ENCODE assay signal across 14 mouse cellular contexts in genomic region chr1:190422874-190423273, GRCm38 (mm10).
A peak's percentile ranks its signal among the peaks of the same experiment; 100 is the strongest.
DNase-seq lines count a peak whose midpoint lies in the region; ATAC-seq and TF ChIP-seq lines count a peak whose summit lies in the region.
"Had no signal": no experiment of that assay in that cellular context is flagged by ENCODE, and none has a peak within 500 bp of the region (broad histone marks: within the 10 kb centered on the region; RNA-seq: fewer than 3 reads in every experiment).

No protein-coding gene starts in this region.

- no peak overlapping the region for H3K9ac ChIP-seq in forebrain, embryonic 12.5 days
- no peak overlapping the region for H3K9ac ChIP-seq in kidney, embryonic 16.5 days (replicated peaks; ENCODE audit: low read length)
- H3K9ac ChIP-seq: stomach, embryonic 15.5 days had no signal

- H3K27ac ChIP-seq in forebrain, embryonic 12.5 days = no peak overlapping the region
- H3K27ac ChIP-seq in forebrain, embryonic 10.5 days = no peak overlapping the region
- no peak overlapping the region for H3K27ac ChIP-seq in kidney, embryonic 16.5 days (ENCODE audit: low read length)
- H3K27ac ChIP-seq: layer of hippocampus, adult 2 months; stomach, embryonic 15.5 days had no signal

- TF ChIP-seq CTCF in lung, adult 2 months (IDR thresholded peaks at IDR 0.05; ENCODE audit: insufficient read depth, low read length) = no peak

- H3K27me3 ChIP-seq in forebrain, embryonic 12.5 days = peaks cover 21% of the 10 kb centered on the region
- H3K27me3 ChIP-seq in forebrain, embryonic 10.5 days (ENCODE audit: poor library complexity, severe bottlenecking) = no peaks in the 10 kb centered on the region; the same call in 1 of the 2 replicates
- H3K27me3 ChIP-seq in kidney, embryonic 16.5 days (ENCODE audit: insufficient read depth, low read length) = no peaks in the 10 kb centered on the region
- H3K27me3 ChIP-seq: stomach, embryonic 15.5 days had no signal

- WGBS in forebrain, embryonic 12.5 days = 66% methylated on average over 9 of the region's 9 CpGs
- 89% methylated on average over 9 of the region's 9 CpGs for WGBS in forebrain, embryonic 10.5 days
- 53% methylated on average over 9 of the region's 9 CpGs for WGBS in kidney, embryonic 16.5 days
- 48% methylated on average over 9 of the region's 9 CpGs for WGBS in lung, adult 2 months

- H3K9me3 ChIP-seq in forebrain, embryonic 12.5 days = no peaks in the 10 kb centered on the region
- peaks cover 6% of the 10 kb centered on the region; the same call in 1 of the 2 replicates for H3K9me3 ChIP-seq in forebrain, embryonic 10.5 days
- peaks cover 4% of the 10 kb centered on the region; the same call in 1 of the 2 replicates for H3K9me3 ChIP-seq in kidney, embryonic 16.5 days (ENCODE audit: low read length)
- H3K9me3 ChIP-seq: stomach, embryonic 15.5 days had no signal

- H3K4me1 ChIP-seq in forebrain, embryonic 12.5 days = peaks cover 3% of the 10 kb centered on the region; the same call in 1 of the 2 replicates
- H3K4me1 ChIP-seq in forebrain, embryonic 10.5 days = peaks cover 6% of the 10 kb centered on the region
- H3K4me1 ChIP-seq in kidney, embryonic 16.5 days (ENCODE audit: insufficient read depth, low read length) = no peaks in the 10 kb centered on the region
- no peaks in the 10 kb centered on the region for H3K4me1 ChIP-seq in lung, adult 2 months (ENCODE audit: control insufficient read depth, insufficient read depth, low read length)
- H3K4me1 ChIP-seq: stomach, embryonic 15.5 days had no signal

- TF ChIP-seq POLR2A in lung, adult 2 months (IDR thresholded peaks at IDR 0.05; ENCODE audit: borderline replicate concordance, extremely low read depth, low read depth, low read length) = no peak

- DNase-seq in forebrain, embryonic 10.5 days (ENCODE audit: extremely low spot score, low spot score) = no peak
- DNase-seq in kidney, adult 18-20 months = no peak
- peak; percentile 5 for DNase-seq in lung, postnatal 10 days
- DNase-seq in lung, adult 2 months = no peak
- peak; percentile 36 for DNase-seq in forelimb bud, embryonic 11.5 days (ENCODE audit: low read depth, low spot score)
- DNase-seq in adrenal gland, adult 8-10 months = no peak
- DNase-seq: gastrocnemius, postnatal 25 days; lung, postnatal 4 days; right cerebral cortex, postnatal 4 days had no signal

- H3K4me3 ChIP-seq in forebrain, embryonic 12.5 days (replicated peaks) = no peak overlapping the region
- no peak overlapping the region for H3K4me3 ChIP-seq in forebrain, embryonic 10.5 days
- no peak overlapping the region for H3K4me3 ChIP-seq in kidney, embryonic 16.5 days (ENCODE audit: low read length)
- no peak overlapping the region for H3K4me3 ChIP-seq in lung, adult 2 months (replicated peaks; ENCODE audit: extremely low read depth, low read depth, low read length)
- H3K4me3 ChIP-seq: layer of hippocampus, adult 2 months; stomach, embryonic 15.5 days had no signal

- H3K36me3 ChIP-seq in forebrain, embryonic 12.5 days (replicated peaks) = no peaks in the 10 kb centered on the region
- H3K36me3 ChIP-seq in forebrain, embryonic 10.5 days (replicated peaks) = no peaks in the 10 kb centered on the region
- H3K36me3 ChIP-seq in kidney, embryonic 16.5 days (ENCODE audit: insufficient read depth, low read length) = no peaks in the 10 kb centered on the region
- H3K36me3 ChIP-seq: stomach, embryonic 15.5 days had no signal

- peak; percentile 51; the same call in 1 of the 2 replicates for ATAC-seq in forebrain, embryonic 12.5 days (ENCODE audit: low FRiP score)
- ATAC-seq in kidney, embryonic 16.5 days (ENCODE audit: low FRiP score, low TSS enrichment) = peak; percentile 51; the same call in 1 of the 2 replicates
- ATAC-seq: activated CD4-positive, CD25-positive, alpha-beta regulatory T cell, adult 4 months had no signal

- H3K4me2 ChIP-seq in forebrain, embryonic 12.5 days = no peak overlapping the region
- H3K4me2 ChIP-seq in kidney, embryonic 16.5 days (replicated peaks; ENCODE audit: low read depth, low read length) = no peak overlapping the region
- H3K4me2 ChIP-seq: stomach, embryonic 15.5 days had no signal

Comparison
In these comparisons a context has a peak if more than half of its experiments do, and no peak if none do; other contexts are left out.
1. DNase-seq: peak in lung, postnatal 10 days (single experiment) and forelimb bud, embryonic 11.5 days (single experiment); none in forebrain, embryonic 10.5 days (single experiment), kidney, adult 18-20 months (single experiment), lung, adult 2 months (single experiment) and adrenal gland, adult 8-10 months (single experiment).